Mouse (Mus musculus): ENCODE results near the gene Enpp3. TPM values are rescaled to one million over a fixed set of nuclear protein-coding genes. Genes with fewer than 3 reads are reported as not detected.
"Not testable (repeated sequence)": the region's sequence is repeated elsewhere in the genome, so short reads cannot be mapped to it uniquely, and the experiment has no call there.

Gene Enpp3
- polyA plus RNA-seq, 1 experiment = 5.0 TPM

DNA sequence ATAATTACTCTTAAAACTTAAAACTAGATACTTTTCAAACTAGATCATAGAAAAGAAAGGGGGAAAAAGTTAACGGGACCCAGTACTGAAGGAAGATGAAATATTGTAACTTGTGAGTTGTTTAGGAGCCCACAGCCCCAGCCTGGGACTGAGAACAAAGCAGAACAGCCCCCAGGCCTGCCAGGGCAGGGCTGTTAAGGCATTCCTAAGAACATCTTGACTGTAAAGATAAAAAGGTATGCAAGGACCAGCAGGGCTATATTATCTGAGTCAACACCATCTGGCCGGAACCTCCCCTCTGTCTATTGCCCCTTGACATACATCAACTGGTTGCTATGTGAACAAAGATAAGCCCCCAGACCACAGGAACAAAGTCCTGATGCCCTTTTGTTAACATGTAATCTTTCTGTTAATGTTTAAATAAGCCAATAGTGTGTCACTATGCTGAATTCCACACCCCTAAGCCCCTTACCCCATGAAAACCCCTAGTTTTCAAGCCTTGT lies 39.8 kb downstream of the Enpp3 start:
- H3K4me1 ChIP-seq (ENCODE audit: control insufficient read depth, insufficient read depth, insufficient read length, low read length); H3K27ac ChIP-seq (replicated peaks; ENCODE audit: low read depth, low read length); H3K4me3 ChIP-seq (ENCODE audit: insufficient read depth, low read depth, low read length): not testable (repeated sequence)

- H3K4me3 ChIP-seq (ENCODE audit: insufficient read depth, low read depth, low read length) = no peak overlapping the region
- H3K4me1 ChIP-seq (ENCODE audit: control insufficient read depth, insufficient read depth, insufficient read length, low read length) = no peaks in the 10 kb centered on the region
- H3K27ac ChIP-seq (replicated peaks; ENCODE audit: low read depth, low read length) = no peak overlapping the region
These were observed 40.8 kb downstream of the Enpp3 start for GRCm38 (mm10) chr10:24801796-24802195.

DNA sequence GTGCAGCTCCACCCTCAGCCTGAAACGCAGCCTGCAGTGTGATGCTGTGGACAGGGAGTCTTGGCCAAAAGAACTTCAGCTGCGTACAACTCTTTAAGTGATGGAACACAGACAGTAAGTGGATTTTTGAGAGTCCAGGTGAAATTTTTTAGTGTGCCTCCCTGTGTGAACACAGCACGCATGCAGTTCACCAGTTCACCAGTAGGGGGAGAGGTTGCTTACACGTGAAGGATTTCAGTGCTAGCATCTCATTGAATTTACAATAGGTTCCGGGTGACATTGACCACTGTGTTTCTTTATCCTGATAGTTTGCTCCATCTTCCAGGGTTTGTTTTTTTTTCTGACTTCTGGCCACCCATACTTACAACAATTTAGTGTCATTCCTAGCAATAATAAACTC lies 45.4 kb downstream of the Enpp3 start:
- no peak overlapping the region for H3K27ac ChIP-seq (replicated peaks; ENCODE audit: low read depth, low read length)
- H3K4me3 ChIP-seq (ENCODE audit: insufficient read depth, low read depth, low read length) = no peak overlapping the region
- H3K4me1 ChIP-seq (ENCODE audit: control insufficient read depth, insufficient read depth, insufficient read length, low read length) = no peaks in the 10 kb centered on the region

DNA sequence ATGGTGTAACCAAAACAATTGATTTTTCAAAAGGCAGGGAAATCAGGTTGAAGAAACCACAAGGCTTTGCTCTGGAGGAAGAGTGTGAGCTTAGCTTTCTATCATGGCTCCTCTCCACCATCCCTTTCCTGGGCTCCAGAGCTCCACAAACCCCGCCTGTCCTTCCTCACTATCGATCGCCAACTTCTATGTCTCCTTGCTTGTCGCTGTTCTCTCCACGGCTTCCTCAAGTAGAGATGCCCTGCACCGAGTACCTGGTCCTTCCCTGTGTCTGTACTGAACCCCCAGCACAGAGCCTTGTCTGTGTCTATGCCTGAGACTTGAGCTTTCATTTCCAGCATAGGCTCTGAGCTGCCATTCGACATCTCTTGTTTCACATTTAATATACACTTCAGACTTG lies 49.9 kb downstream of the Enpp3 start:
- Histone ChIP-seq H3K4me3 (ENCODE audit: insufficient read depth, low read depth, low read length) (no peak overlapping the region), H3K4me1 (ENCODE audit: control insufficient read depth, insufficient read depth, insufficient read length, low read length) (no peaks in the 10 kb centered on the region), H3K27ac (replicated peaks; ENCODE audit: low read depth, low read length) (no peak overlapping the region)

DNA sequence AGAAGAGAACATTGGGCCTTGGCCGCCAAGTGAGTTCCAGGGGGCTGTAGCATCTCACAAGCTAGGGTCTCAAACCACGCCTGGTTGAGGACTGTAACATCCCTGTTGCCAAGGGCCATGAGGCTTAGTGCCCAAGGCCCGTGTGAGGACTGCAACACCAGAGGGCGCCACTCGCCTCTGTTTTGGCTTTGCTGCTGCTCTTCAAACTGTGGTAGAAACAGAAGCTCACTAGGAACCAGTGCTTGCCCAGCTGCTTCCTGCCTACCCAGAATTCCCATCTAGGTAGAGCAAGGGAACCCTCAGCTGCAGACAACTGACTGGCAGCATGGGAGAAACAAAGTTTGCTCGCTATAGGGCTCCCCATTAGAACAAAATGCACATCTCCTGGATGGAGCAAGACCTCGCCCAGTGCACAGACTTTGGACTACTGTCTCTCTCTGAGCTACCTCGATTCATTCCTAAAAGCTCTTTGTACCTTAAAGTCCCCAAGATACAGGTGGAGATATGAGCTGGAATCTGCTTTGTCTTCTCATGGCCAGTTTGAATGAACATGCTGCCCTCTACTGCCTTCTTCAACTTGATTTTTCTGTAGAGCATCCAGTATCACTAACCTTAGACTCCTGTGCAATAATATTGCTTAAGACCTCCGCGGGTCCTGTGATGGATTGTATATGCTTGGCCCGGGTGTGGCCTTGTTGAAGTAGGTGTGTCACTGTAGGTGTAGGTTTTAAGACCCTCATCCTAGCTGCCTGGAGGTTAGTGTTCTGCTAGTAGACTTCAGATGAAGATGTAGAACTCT lies 52.7 kb downstream of the Enpp3 start:
- Histone ChIP-seq H3K27ac (replicated peaks; ENCODE audit: low read depth, low read length) (no peak overlapping the region), H3K4me3 (ENCODE audit: insufficient read depth, low read depth, low read length) (no peak overlapping the region), H3K4me1 (ENCODE audit: control insufficient read depth, insufficient read depth, insufficient read length, low read length) (no peaks in the 10 kb centered on the region)

DNA sequence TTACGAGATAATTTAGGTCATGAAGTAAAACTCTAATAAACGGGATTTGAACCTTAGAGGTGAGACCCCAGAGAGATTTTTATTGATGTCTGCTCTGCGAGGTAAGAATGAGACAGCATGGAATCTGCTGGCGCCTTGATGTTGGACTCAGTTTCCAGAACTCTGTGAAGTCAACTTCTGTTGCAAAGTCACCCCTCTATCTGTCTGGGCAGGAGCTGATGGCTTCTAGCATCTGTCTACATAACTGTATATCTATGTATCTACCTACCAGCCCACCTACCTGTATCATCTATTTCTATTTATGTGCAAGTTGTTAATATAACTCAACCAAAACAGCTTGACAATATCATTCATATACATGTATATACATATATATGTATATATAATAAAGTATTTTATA lies 57.3 kb downstream of the Enpp3 start:
- Histone ChIP-seq H3K27ac (replicated peaks; ENCODE audit: low read depth, low read length) (no peak overlapping the region), H3K4me3 (ENCODE audit: insufficient read depth, low read depth, low read length) (no peak overlapping the region), H3K4me1 (ENCODE audit: control insufficient read depth, insufficient read depth, insufficient read length, low read length) (no peaks in the 10 kb centered on the region)

DNA sequence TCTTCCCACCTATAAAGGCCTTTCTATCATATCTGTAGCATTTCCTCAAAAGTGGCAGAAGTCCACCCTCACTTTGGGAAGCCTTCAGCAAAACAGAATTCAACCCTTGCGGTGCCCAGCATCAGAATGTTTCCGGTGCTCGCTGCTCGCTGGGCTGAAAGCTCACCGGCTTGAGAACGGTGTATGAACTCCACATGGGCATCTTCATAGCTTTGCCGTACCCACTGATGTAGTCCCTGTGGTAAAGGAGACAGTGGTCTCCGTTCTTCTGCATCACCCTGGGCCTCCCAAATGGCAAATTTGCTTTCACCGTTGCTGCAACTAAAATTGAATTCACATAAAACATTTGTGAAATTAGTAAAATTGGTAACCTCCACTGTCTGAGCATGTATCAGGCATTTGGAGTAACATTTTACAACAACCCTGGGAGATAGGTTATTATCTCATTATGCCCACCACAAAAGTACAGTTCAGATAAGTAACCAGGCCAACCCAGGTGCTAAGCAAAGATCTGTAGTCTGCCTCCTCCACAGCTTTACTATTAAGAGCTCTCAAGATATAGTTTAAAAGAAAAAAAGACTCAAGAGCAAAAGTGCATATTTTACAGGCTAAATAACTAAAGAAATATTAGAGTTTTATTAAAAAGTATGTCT lies 57.9 kb downstream of the Enpp3 start:
- Histone ChIP-seq H3K4me1 (ENCODE audit: control insufficient read depth, insufficient read depth, insufficient read length, low read length) (no peaks in the 10 kb centered on the region), H3K4me3 (ENCODE audit: insufficient read depth, low read depth, low read length) (no peak overlapping the region), H3K27ac (replicated peaks; ENCODE audit: low read depth, low read length) (no peak overlapping the region)

- no peaks in the 10 kb centered on the region for H3K4me1 ChIP-seq (ENCODE audit: control insufficient read depth, insufficient read depth, insufficient read length, low read length)
These were observed 58.7 kb downstream of the Enpp3 start for GRCm38 (mm10) chr10:24783946-24784345.

GRCm38 (mm10) chr10:24778643-24779020 lies 64.0 kb downstream of the Enpp3 start:
- Histone ChIP-seq H3K27ac (replicated peaks; ENCODE audit: low read depth, low read length) (no peak overlapping the region), H3K4me3 (ENCODE audit: insufficient read depth, low read depth, low read length) (no peak overlapping the region)

More at GRCm38 (mm10) chr10:24783946-24784345, 58.7 kb downstream of the Enpp3 start:
- H3K4me3 ChIP-seq (ENCODE audit: insufficient read depth, low read depth, low read length) = no peak overlapping the region
- H3K27ac ChIP-seq (replicated peaks; ENCODE audit: low read depth, low read length) = no peak overlapping the region

GRCm38 (mm10) chr10:24777916-24778642 lies 64.5 kb downstream of the Enpp3 start:
- H3K4me1 ChIP-seq (ENCODE audit: control insufficient read depth, insufficient read depth, insufficient read length, low read length) = no peaks in the 10 kb centered on the region; the same call in 1 of the 2 replicates
- H3K27ac ChIP-seq (replicated peaks; ENCODE audit: low read depth, low read length) = no peak overlapping the region
- no peak overlapping the region for H3K4me3 ChIP-seq (ENCODE audit: insufficient read depth, low read depth, low read length)

More at GRCm38 (mm10) chr10:24778643-24779020, 64.0 kb downstream of the Enpp3 start:
- H3K4me1 ChIP-seq (ENCODE audit: control insufficient read depth, insufficient read depth, insufficient read length, low read length) = no peaks in the 10 kb centered on the region; the same call in 1 of the 2 replicates

GRCm38 (mm10) chr10:24769496-24769895 lies 73.1 kb downstream of the Enpp3 start:
- Histone ChIP-seq H3K4me3 (ENCODE audit: insufficient read depth, low read depth, low read length) (no peak overlapping the region), H3K27ac (replicated peaks; ENCODE audit: low read depth, low read length) (no peak overlapping the region), H3K4me1 (ENCODE audit: control insufficient read depth, insufficient read depth, insufficient read length, low read length) (no peaks in the 10 kb centered on the region)

DNA sequence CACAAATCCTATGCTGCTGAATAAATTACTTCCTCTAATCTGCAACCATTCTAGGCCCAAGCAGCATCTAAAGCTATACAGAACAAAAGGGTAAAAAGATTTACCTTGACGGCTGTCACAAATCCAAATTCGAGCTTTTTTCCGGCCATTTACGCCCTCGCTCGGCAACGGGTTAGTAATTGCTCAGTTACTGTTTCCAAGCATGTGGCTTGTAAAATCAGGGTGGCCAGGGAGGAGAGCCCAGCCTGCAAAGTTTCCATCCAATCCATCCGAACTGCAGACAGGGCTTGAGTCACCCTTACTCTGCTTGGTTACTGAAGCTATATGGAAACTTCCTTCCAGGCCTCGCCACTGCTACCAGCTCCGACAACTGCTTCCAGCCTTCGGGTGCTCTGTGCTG lies 74.9 kb downstream of the Enpp3 start:
- no peak overlapping the region for H3K27ac ChIP-seq (replicated peaks; ENCODE audit: low read depth, low read length)
- H3K4me1 ChIP-seq (ENCODE audit: control insufficient read depth, insufficient read depth, insufficient read length, low read length) = no peaks in the 10 kb centered on the region
- no peak overlapping the region for H3K4me3 ChIP-seq (ENCODE audit: insufficient read depth, low read depth, low read length)

- H3K27ac ChIP-seq (replicated peaks; ENCODE audit: low read depth, low read length) = no peak overlapping the region
- H3K4me1 ChIP-seq (ENCODE audit: control insufficient read depth, insufficient read depth, insufficient read length, low read length) = no peaks in the 10 kb centered on the region
- no peak overlapping the region for H3K4me3 ChIP-seq (ENCODE audit: insufficient read depth, low read depth, low read length)
These were observed 76.6 kb downstream of the Enpp3 start for GRCm38 (mm10) chr10:24766061-24766460.

DNA sequence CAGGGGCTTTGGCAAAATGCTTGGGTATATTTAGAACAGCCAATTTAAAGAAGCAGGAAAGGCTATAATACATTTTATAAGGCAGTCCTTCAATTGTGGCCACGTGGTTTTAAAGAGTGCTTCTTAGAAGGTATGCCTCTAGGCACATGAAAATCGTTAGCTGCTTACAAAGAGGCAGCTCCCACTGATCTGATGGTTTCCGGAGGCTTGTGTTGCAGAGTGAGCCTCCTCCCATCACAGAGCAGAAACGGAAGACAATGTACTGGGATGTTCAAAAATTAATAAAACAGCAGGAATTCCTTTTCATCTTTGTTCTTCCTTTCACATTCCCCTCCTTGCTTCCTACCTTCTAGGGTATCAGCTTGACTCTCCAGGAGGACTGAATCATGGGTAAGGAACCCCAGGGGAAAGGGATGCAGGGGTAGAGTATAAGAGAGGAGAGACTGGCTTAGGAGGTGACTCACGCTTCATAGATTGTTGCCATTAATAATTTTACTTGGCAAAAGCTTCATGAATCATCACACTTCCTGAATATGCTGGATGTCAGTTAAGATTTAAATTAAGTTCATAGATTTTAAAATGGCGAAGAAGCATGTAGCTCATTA lies 77.4 kb downstream of the Enpp3 start:
- Histone ChIP-seq H3K27ac (replicated peaks; ENCODE audit: low read depth, low read length) (no peak overlapping the region), H3K4me1 (ENCODE audit: control insufficient read depth, insufficient read depth, insufficient read length, low read length) (no peaks in the 10 kb centered on the region), H3K4me3 (ENCODE audit: insufficient read depth, low read depth, low read length) (no peak overlapping the region)

GRCm38 (mm10) chr10:24764640-24765039 lies 78.0 kb downstream of the Enpp3 start:
- Histone ChIP-seq H3K4me1 (ENCODE audit: control insufficient read depth, insufficient read depth, insufficient read length, low read length) (no peaks in the 10 kb centered on the region), H3K27ac (replicated peaks; ENCODE audit: low read depth, low read length) (no peak overlapping the region), H3K4me3 (ENCODE audit: insufficient read depth, low read depth, low read length) (no peak overlapping the region)
